Mouse (Mus musculus): ENCODE results near the gene Abca8b.
"Not testable (repeated sequence)": the region's sequence is repeated elsewhere in the genome, so short reads cannot be mapped to it uniquely, and the experiment has no call there.

The Abca8b gene

DNA sequence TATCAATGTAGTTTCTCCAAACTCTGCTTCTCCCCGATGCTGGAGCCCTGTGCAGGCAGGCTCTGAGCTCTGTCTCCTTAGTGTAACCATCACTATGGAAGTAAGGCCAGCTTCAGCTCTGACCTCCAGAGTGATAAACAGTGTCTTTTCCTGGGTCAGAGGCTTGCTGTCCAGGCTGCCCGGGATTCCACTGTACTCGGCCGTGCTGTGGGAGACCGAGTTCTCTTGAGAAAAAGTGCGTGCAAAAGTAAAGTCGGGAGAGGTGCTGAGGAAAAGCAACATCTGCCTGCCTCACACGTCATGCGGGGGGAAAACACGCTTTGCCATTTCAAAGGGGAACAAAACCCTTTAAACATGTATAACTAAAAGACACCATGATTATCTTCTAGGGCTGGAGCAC, 79.0 kb downstream of the Abca8b start:
- DNase-seq (ENCODE audit: low spot score in 2 of 2), result no peak

DNA sequence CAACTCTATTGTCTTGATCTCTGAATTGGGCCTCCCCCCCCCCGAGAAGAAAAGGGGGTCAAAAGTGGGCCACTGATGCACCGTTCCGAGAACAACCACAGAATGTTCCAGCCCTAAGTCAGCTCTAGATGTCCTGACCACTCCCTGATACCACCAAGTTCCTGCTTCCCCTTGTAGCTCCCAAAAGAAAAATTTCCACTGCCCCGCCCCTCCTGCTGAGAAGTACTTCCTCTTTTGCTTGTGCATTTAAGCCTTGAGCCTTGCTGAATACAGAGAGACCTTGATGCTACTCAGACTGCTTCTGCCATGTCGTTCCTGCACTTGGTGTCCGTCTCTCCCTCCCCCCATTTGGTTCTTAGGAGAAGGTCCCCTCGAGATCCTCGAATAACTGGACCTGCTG, 82.5 kb downstream of the Abca8b start:
- DNase-seq (ENCODE audit: low spot score in 2 of 2), result not testable (repeated sequence)

DNA sequence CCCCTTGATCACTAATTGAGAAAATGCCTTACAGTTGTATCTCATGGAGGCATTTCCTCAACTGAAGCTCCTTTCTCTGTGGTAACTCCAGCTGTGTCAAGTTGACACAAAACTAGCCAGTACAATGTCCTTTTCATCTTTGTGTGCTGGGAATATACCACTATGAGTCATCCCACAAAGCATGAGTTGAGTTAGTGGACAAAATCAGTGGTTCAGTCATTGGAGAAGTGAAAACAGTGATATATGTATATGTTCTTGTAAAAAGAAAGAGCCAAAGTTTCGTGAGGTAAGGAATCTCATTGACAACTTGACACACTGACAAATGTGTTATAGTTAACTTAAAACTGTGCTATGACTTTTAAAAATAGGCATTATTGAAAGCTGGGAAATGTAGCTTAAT, 83.5 kb downstream of the Abca8b start:
- not testable (repeated sequence) for DNase-seq (ENCODE audit: low spot score in 2 of 2)

DNA sequence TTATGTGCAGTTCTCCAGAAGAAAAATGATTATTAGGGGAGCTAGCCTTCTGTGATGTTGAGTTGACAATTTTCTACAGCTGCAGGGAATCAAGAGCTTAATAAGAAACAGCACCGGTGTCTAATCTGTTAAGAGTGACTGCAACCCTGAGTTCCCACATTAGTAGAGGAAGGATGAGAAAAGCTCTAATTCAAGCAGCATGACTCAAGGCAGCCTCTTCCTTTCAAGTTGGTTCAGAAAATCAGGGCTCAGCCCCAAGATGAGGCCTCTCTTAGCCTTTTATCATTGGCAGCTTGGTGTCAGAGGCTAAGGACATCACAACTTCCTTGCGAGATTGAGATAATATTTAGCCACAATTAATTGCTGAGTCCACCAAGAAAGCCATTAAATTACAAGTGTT, 85.8 kb downstream of the Abca8b start:
- DNase-seq (ENCODE audit: low spot score in 2 of 2), result no peak

DNA sequence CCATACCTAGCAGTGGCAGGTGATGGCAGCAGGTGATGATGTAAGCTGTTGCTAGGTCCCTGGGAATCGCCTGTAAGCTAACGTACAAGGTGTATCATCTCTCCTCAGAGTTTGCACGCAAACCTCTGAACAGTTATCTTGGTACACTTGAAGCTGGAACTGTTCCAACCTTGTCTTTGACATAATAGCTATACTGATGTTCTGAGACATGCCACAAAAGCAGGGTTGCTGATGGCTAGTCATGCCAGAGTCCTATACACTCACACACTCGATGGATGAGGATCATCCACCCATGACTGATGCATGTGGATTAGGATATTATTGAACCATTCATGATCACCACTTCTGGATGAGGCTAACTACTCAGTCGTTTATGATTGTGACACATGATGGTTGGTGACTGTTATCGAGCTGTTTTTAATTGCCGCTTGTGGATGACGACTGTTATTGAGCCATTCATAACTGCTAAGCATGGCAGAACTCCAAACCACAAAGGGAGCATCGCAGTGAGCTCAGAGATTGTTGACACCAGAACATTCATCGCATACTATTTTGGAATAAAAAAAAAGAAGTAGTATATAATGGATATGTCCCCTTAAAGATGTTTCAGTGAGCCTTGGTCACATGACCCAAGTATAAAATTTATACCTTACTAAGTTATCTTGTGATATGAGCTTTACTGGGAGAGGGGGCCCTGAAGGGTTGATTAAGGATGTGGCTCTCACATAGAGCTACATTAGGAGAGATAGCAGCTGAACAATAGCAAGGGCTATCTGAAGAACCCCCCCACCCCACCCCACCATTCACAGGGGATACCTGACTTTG, 87.2 kb downstream of the Abca8b start:
- DNase-seq (ENCODE audit: low spot score in 2 of 2), result no peak

DNA sequence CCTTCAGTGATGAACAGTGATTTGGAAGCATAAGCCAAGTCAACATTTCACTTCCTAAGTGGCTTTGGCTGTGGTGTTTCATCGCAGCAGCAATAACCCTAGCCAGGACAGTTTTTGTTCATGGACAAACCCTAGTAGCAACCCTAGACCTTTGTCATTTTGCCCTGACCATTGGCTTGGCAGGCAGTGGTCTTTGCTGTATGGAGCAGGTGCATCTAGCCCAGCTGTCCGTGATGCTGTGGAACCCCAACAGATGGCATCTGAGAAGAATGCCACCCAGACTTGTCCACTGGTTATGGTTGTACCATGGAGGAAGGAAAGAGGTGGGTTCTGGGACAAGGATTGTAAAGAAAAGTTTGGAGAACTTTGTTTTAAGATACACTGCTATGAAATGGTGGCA, 88.1 kb downstream of the Abca8b start:
- no peak for DNase-seq (ENCODE audit: low spot score in 2 of 2)

DNA sequence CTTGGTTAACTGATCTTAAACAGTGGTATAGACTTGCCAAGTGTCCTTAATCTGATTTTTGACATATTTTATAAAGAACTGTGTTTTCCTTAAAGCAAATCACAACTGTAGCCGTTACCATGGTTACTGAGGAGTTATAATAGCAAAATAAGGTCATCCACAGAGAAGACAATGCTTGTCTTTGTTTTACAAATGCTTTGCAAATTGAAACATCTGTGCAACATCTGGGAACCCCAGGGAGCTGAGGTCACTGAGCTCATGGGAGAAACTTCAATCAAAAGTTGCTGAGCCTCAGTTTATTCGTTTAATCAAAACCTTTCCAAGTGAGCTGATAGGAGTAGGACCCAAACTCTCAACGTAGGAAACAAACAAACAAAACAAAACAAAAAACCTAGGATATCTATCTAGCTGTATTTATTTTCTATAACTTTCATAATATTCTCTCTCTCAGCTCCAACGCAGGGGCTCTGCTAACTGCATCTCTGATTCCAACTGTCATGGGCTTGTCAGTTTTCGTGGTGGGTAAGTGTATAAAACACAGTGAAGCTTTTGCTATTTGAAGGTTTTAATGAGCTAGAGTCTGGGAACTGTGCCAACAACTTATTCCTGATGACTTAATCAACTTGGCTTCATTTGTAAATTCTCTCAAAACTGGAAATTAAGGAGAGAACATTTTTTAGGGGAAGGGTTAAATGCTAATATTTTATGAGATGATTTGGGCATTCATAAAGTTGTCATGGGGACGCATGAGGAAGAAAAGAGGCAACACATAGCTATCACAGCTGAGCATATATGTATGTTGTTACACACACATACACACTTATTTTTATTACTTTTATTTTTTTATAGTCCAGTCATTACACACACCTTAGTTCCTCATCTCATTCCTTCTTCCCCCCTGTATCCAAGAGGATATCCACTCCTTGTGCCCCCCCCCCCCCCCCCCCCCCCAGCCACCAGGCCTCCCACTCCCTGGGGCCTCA, 92.7 kb downstream of the Abca8b start:
- DNase-seq (ENCODE audit: low spot score in 2 of 2), result no peak

DNA sequence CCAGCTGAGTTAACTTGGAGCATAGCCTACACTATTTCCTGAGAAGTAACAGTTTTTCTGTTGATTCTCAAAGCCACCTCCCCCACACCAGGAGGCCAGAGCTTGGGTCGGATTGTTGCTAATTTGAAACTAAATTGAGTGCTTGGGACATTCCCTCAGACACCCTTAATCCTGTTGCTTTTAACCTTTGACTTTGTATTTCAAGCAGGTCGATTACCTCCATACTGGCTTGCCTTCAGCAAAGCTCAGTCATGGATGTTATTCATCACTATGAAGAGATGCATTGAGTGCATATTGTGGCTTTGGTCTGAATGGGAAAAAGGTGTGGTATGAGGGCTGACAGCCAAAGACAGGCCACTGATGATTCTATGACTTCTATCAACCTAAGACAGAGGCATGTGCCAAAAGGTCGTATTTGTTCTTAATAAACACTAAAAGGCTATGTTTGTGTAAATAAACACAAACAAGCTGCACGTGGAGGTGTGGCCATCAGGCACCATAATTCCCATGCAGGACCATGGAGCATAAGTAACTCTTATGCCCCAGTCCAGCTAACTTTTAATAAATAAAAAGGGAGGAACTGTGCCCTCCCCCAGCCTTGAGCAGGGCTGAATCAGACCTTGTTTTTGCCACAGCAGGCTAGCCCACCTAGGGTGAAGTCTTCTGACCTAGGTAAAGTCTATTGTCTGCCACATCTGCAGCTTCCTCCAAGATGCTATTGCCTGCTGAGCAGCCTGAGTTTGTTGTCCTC, 95.0 kb downstream of the Abca8b start:
- no peak for DNase-seq (ENCODE audit: low spot score in 2 of 2)

DNA sequence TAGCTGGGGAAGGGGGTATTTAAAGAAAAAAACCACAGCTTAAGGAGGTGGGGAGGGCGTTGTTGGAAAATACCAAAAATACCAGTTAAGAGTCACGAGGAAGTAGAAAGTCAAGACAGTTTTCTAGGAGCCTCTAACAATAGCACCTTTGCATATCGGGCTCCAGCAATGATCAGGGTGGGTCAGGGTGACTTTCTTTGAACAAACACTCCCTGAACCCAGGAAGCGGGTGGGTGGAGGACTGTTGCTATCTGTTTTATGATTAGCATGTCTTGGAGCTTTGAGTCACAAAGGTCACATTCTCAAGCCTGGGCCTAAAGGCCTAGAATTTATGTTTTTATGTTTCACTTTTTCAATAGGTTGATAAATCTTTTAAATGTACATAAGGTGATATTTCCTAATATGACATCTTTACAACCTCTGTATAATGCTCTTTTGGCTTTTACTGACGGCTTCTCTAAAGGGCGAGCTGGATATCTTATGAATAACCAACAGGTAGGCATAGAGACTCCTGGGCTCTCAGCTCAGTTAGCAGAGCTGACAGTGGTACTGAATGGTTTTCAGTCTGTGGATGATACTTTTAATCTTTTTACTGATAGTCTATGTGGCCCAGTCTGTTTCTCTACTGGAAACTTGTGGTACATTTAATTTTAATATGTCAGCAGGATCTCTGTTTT, 96.7 kb downstream of the Abca8b start:
- no peak for DNase-seq (ENCODE audit: low spot score in 2 of 2)

DNA sequence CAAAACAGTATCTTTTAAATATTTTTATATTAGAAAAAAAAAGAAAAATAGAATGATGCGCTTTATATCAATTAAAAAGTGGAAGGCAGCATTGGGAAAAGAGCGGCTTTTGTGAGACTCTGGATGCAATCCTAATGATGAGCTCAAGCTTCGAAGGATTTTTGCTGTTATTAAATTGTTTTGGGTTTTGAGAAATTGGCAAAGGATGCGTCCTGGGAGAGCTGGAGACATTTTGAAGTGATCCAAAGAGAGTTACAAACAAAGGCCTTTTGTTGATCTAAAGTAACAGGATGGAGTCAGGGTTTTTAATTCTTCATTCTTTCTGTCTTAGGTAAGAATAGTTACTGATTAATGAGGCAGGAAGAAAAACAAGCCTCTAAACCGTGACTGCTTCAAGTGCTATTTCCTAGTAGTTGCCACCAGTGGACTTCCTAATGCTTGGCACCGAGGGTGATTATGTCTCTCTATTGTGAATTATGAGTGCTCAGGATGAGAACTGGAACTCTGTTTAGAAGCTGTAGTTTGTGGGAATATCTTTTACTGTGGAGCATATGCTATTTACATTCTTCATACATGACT, 99.6 kb downstream of the Abca8b start:
- no peak for DNase-seq (ENCODE audit: low spot score in 2 of 2)

DNA sequence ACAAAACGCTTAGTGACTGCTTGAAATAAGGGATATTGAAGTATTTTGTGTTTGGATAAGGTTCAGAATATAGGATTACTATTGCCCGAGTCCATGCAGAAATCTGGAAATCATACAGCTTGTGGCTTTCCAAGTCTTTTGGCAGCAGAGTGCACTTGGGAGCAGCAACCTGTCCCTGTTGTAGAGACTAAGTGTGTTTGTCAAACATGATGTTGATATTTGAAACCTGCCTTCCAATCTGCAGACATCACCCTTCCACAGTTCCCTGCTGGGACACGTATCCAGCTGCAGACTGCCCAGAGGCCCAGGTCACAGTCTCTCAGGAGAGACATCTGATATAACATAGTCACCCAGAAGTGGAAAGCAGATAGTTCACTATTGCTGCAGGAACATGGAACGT, 100.1 kb downstream of the Abca8b start:
- DNase-seq (ENCODE audit: low spot score in 2 of 2), result no peak

DNA sequence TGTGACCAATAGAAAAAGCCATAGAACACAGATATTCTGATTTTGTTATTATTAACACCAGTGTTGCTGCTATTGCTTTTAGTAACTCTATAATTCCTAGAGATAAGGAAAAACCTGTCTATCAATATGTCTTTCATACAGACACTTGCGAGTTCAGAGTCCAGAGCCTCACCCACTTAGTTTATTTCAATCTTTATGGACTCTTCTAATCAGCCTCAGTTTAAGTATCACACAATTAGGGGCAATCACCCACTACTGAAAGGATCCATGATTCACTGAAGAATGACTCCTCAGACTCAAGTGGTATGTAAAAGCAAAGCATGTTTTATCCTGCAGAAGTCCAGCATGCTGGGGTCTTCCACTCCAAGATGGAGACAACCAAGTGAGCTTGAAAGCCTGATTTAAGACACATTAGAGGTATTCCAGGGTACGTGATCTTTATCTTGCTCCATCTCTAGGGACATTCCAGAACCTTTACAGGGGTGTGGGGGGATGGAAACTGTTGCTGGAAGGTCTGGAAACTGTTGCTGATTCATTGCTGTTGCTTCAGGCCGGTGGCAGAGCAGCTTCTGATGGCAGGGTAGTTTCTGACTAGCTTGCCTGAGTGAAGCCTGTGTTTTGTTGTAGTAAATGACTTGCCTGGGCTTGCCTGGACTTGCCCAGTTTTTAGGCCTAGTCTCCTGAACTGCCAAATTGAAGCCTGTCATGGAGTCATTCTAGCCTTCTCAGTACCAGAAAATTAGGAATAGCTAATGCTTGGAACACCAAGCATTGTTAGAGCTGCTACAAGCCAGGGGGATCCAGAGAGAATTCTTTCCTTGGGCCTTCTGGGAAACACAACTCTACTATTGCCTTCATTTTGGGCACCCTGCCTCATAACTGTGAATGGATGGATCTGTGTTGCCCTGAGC, 101.5 kb downstream of the Abca8b start:
- no peak for DNase-seq (ENCODE audit: low spot score in 2 of 2)

DNA sequence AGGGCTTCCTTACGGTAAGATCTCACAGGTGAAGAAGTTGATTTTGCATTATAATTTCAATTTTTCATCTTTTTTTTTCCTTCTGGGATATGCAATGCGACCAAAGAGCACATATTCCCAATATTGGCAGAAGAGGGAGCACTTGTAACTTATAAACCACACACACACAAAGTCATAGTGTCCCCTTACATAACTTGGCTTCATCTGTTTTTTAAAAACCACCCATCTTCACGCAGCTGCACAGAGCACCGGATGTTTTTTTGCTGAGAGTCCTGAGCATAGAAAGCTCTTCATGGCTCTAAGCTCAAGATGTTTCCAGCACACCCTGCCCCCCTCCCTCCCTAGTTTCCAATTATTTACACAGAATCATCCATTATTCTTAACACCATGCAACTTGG, 103.7 kb downstream of the Abca8b start:
- peak in 1 of 2 experiments; percentile 21 for DNase-seq (ENCODE audit: low spot score in 2 of 2)

DNA sequence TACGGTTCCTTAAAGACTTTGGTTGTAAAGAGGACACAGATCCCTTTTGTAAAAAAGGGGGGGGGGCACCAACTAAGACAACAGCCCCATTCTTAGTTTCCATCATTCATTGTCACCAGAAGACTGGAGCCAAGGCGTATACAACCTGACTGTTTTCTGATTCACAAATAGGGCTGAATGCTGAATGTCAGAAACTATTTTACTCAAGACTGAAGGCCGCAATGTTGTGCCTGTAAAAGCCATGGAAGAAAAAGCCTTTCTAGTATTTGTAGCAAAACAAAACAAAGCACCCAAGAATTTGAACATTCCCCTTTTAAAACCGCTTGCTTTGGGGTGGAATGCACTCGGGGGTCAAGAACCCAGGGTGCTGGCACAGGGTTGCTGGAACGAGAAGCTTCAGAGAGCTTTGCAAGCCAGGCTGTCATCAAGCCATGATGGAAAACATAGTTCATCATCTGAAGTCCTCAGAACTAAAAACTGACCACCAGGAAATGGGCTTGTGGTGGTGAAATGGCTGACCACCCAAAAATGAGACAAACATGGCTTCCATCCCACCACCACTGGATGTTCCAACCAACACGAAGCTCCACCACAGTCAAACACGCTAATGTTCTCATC, 104.2 kb downstream of the Abca8b start:
- no peak for DNase-seq (ENCODE audit: low spot score in 2 of 2)

DNA sequence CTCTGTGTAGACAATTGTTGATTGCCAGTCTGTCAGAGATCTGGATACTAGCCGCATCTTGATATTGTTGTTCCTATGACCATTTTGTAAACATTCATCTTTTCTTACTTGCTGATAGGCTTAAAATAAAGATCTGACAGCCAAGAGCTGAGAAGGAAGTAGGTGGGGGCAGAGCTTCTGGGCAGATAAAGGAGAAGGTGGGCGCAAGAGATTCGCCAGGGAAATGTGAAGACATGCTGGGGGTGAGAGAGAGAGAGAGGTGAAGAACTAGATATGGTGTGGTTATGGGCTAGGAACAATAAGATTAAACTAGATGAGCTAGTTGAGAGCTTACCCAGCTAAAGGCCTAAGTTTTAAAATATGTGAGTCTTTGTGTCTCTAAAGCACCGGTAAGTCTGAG, 106.0 kb downstream of the Abca8b start:
- no peak for DNase-seq (ENCODE audit: low spot score in 2 of 2)

DNA sequence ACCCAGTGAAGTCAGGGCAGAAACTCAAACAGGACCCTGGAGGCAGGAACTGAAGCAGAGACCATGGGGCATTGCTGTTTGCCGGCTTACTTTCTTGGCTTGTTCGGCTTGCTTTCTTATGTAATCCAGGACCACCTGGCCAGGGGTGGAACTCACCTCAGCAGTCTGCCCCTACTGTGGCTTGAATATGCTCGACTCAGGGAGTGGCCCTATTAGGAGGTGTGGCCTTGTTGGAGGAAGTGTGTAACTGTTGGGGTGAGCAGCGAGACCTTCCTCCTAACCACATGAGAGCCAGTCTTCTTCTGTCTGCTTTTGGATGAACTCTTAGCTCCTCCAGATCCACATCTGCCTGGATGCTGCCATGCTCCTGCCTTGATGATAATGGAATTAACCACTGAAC, 108.9 kb downstream of the Abca8b start:
- DNase-seq (ENCODE audit: low spot score in 2 of 2), result no peak

DNA sequence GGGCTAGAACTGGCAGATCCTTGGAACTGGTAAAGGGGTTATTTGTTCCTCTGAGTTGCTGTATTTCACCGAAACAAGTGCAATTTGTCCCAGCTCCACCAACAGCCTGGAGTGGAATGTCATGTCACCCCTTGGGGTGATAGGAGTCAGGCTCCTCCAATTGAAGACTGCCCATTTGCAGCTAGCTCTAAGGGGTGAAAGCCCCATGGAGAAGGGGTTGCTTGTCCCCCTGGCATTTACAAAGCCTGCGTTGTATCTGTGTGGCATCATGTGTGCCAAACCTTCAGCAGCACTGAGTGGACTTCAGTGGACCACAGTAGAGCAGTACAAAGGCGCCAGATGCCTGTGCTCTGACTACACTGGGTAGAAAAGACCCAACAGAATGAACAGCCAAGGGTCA, 110.1 kb downstream of the Abca8b start:
- DNase-seq (ENCODE audit: low spot score in 2 of 2), result no peak

DNA sequence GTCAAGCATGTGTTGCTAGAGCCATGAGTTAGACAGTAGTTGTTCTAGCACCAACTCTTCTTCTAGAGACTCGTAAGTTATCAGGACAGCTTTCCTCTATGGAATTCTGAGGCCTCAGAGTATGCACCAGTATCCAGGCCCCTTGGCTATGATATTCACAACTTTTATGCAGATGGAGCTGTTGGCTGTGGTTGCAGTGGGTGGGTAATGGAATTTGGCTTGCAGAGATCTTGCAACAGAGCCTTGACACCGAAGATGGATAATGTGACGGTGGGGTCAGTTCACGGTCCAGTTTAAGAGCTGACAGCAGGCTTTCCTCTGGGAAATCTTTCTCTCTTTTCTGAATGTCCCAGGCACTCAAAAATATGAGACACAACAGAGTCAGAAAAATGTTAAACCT, 110.8 kb downstream of the Abca8b start:
- DNase-seq (ENCODE audit: low spot score in 2 of 2), result no peak

DNA sequence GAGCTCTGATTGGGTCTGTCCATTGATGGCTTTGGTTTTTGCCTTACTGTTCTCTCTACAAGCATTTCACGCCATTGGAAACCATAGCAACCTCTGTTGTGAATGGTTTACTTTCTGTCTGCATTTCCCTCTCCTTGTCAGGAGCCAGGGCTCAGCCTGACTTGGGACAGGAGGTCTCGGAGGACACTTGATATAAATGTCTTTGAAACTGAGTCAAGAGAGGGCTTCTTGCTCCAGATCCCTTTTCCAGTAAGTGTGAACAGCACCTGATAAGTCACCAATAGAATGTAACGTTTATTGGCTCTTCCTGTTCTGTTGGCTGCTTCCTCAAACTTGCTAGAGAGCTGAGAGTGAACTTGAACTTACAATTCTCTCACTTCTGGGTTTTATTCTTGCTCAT, 111.5 kb downstream of the Abca8b start:
- no peak for DNase-seq (ENCODE audit: low spot score in 2 of 2)

Measured in right cerebral cortex, postnatal 36 days (tissue).